Mouse (Mus musculus): ENCODE results near the gene Mrpl12. TPM values are rescaled to one million over a fixed set of nuclear protein-coding genes. Genes with fewer than 3 reads are reported as not detected.

The Mrpl12 gene
- total and polyA plus RNA-seq, 3 experiments: 374 to 461 (median 457) TPM

DNA sequence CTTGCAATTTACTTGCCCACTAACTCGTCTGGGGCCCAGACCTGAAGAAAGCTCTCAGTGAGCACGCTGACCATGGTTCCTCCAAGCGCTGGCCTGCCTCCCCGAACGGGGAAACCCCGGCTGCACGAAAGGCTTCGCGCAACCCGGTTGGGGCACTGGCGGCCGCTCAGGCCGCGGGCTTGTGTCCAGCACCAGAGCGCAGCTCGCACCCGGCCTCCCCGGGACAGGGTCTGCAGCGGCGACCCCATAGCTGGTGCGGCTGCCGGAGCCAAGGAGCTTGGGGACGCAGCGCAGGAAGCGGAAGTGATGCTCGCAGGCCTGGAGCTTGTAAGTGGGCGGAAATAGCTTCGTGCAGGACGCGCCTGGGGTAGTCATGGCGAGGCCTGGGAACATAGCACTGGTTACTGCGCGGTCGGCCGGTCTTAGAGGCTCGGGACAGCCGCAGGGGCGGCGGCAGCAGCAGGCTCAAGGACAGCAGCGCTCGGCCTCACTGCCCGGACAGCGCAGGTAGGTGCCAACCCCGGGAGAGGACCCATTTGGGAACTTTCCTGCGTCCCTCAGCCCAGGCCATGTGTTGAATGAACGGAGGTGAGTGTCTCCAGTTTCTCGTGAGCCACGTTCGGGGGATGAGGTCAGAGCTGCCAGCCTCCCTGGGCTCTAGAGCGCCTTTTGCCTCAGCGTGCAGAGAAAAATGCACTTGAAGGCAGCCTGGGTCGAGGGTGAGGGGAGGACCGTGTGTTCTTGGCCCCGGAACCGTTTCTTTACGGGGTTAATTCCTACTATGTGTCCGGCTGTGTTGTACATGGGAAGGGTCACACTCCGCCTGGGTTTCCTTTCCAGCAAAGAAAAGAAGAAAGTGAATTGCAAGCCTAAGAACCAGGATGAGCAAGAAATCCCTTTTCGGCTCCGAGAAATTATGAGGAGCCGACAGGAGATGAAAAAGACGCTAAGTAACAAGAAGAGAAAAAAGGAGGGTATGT, 26.4 kb upstream of the Mrpl12 start, which contains the start of the genes Oxld1 and Ccdc137:
Oxld1 (minus strand) TSS at position 297 of the 980 bp plus-strand sequence.
Ccdc137 (plus strand) TSS at position 344 of the 980 bp plus-strand sequence.
- Histone ChIP-seq H3K27me3 (ENCODE audit: control insufficient read depth in 1 of 2, insufficient read depth in 2 of 2, low read length in 2 of 2) (no peaks in the 10 kb centered on the region), H3K4me3 (ENCODE audit: control insufficient read depth in 1 of 2, insufficient read depth in 1 of 2, low read depth in 2 of 2, low read length in 2 of 2) (peak within 1 kb of the TSS; percentile 84 to 86), H3K9me3 (replicated peaks; ENCODE audit: insufficient read depth, low read length) (no peaks in the 10 kb centered on the region), H3K36me3 (ENCODE audit: control insufficient read depth in 1 of 2, insufficient read depth in 2 of 2, low read length in 2 of 2) (peaks cover 3 to 10% of the 10 kb centered on the region in 2 experiments; a peak in 3 of 4 replicates), H3K9ac (ENCODE audit: control insufficient read depth, low read depth, low read length, poor library complexity, severe bottlenecking) (peak within 1 kb of the TSS; percentile 93), H3K79me2 (ENCODE audit: control insufficient read depth, insufficient read depth, low read length, poor library complexity) (peaks cover 37% of the 10 kb centered on the region), H3K27ac (ENCODE audit: control insufficient read depth, low read depth, low read length) (peak within 1 kb of the TSS; percentile 70), H3K4me1 (ENCODE audit: control insufficient read depth in 1 of 2, insufficient read depth in 2 of 2, low read length in 2 of 2) (peaks cover 0 to 14% of the 10 kb centered on the region in 2 experiments; a peak in 2 of 4 replicates)
- TF ChIP-seq ETS1 (IDR thresholded peaks at IDR 0.05; ENCODE audit: low read depth, low read length): peak; percentile 39; the same call in 1 of the 2 replicates
- TF ChIP-seq GABPA (IDR thresholded peaks at IDR 0.05; ENCODE audit: low read depth, low read length): no peak
- TF ChIP-seq POLR2A (IDR thresholded peaks at IDR 0.05; ENCODE audit: control insufficient read depth in 1 of 2, insufficient read depth in 1 of 2, low read depth in 1 of 2, low read length in 2 of 2, poor library complexity in 1 of 2): peak; percentile 82 to 98
- peak; percentile 96 for TF ChIP-seq ELF1 (IDR thresholded peaks at IDR 0.05; ENCODE audit: low read depth, low read length)
- no peak for TF ChIP-seq USF1 (IDR thresholded peaks at IDR 0.05; ENCODE audit: low read depth, low read length)
- TF ChIP-seq MYC (IDR thresholded peaks at IDR 0.05; ENCODE audit: low read depth, low read length): peak; percentile 95
- TF ChIP-seq MXI1 (IDR thresholded peaks at IDR 0.05; ENCODE audit: low read depth, low read length): peak; percentile 97
- peak; percentile 78 for TF ChIP-seq TCF12 (IDR thresholded peaks at IDR 0.05; ENCODE audit: low read depth, low read length)
- no peak for TF ChIP-seq MAFK (IDR thresholded peaks at IDR 0.05; ENCODE audit: borderline replicate concordance, low read depth, low read length)
- TF ChIP-seq CHD2 (IDR thresholded peaks at IDR 0.05; ENCODE audit: low read length): no peak
- 0 out of 4 replicates have a peak, but pooled peaks of 1 of the 2 experiments have one; percentile 10 for TF ChIP-seq EP300 (IDR thresholded peaks at IDR 0.05; ENCODE audit: low read depth in 1 of 2, low read length in 2 of 2)
- TF ChIP-seq NRF1 (IDR thresholded peaks at IDR 0.05; ENCODE audit: insufficient read depth, low read depth, low read length, poor library complexity, severe bottlenecking): peak; percentile 35; the same call in 1 of the 2 replicates
- 0 out of 2 replicates have a peak, but pooled peaks have one; percentile 5 for TF ChIP-seq RCOR1 (IDR thresholded peaks at IDR 0.05; ENCODE audit: low read depth, low read length)
- peak; percentile 39; the same call in 1 of the 2 replicates for TF ChIP-seq ZNF384 (IDR thresholded peaks at IDR 0.05; ENCODE audit: low read depth, low read length)
- peak; percentile 60; the same call in 1 of the 2 replicates for TF ChIP-seq MAZ (IDR thresholded peaks at IDR 0.05; ENCODE audit: low read depth, low read length)
- TF ChIP-seq ZKSCAN1 (IDR thresholded peaks at IDR 0.05; ENCODE audit: low read depth, low read length): peak; percentile 62; the same call in 1 of the 2 replicates
- TF ChIP-seq HCFC1 (IDR thresholded peaks at IDR 0.05; ENCODE audit: low read depth, low read length): peak; percentile 90
- TF ChIP-seq MAX (IDR thresholded peaks at IDR 0.05; ENCODE audit: low read length): peak; percentile 85
- peak; percentile 90; the same call in 1 of the 2 replicates for TF ChIP-seq ZMIZ1 (IDR thresholded peaks at IDR 0.05; ENCODE audit: low read depth, low read length)
- peak; percentile 99 for TF ChIP-seq SIN3A (IDR thresholded peaks at IDR 0.05; ENCODE audit: low read length)
- peak; percentile 98 for TF ChIP-seq POLR2AphosphoS2 (IDR thresholded peaks at IDR 0.05; ENCODE audit: low read length)
- TF ChIP-seq TBP (IDR thresholded peaks at IDR 0.05; ENCODE audit: low read depth, low read length): peak; percentile 84
- TF ChIP-seq POLR2AphosphoS5 (IDR thresholded peaks at IDR 0.05; ENCODE audit: borderline replicate concordance, low read depth, low read length): no peak
- peak; percentile 99 for TF ChIP-seq NELFE (IDR thresholded peaks at IDR 0.05; ENCODE audit: low read depth, low read length)
- DNase-seq (ENCODE audit: low read depth, low spot score): peak; percentile 97
